Mouse (Mus musculus): ENCODE results near the gene Ephb3. TPM values are rescaled to one million over a fixed set of nuclear protein-coding genes. Genes with fewer than 3 reads are reported as not detected.

The Ephb3 gene
- polyA plus RNA-seq, 1 experiment from 2014 or later, result 10.6 TPM

GRCm38 (mm10) chr16:21238722-21239121 lies 34.2 kb downstream of the Ephb3 start:
- peak; percentile 82 for ATAC-seq
- H3K4me3 ChIP-seq (ENCODE audit: low read length), result no peak overlapping the region
- H3K27ac ChIP-seq (ENCODE audit: low read depth, low read length), result no peak overlapping the region; the same call in 1 of the 2 replicates

GRCm38 (mm10) chr16:21240547-21240946 lies 36.0 kb downstream of the Ephb3 start:
- no peak for ATAC-seq
- H3K9ac ChIP-seq (ENCODE audit: low read depth, low read length), result no peak overlapping the region
- no peaks in the 10 kb centered on the region for H3K9me3 ChIP-seq (ENCODE audit: control insufficient read depth, low read length)
- 68% methylated on average over 3 of the region's 3 CpGs for WGBS
- peaks cover 17% of the 10 kb centered on the region for H3K4me1 ChIP-seq (ENCODE audit: control insufficient read depth, insufficient read depth, low read depth, low read length)
- no peaks in the 10 kb centered on the region for H3K36me3 ChIP-seq (ENCODE audit: control insufficient read depth, insufficient read depth, low read length)
- no peaks in the 10 kb centered on the region for H3K27me3 ChIP-seq (replicated peaks; ENCODE audit: control insufficient read depth, insufficient read depth, low read length)
- no peak overlapping the region for H3K4me2 ChIP-seq (ENCODE audit: low read length)
- no peak overlapping the region for H3K27ac ChIP-seq (ENCODE audit: low read depth, low read length)
- H3K4me3 ChIP-seq (ENCODE audit: low read length), result no peak overlapping the region

More at GRCm38 (mm10) chr16:21238722-21239121, 34.2 kb downstream of the Ephb3 start:
- Histone ChIP-seq H3K9me3 (ENCODE audit: control insufficient read depth, low read length) (no peaks in the 10 kb centered on the region), H3K4me1 (ENCODE audit: control insufficient read depth, insufficient read depth, low read depth, low read length) (peaks cover 15% of the 10 kb centered on the region), H3K27me3 (replicated peaks; ENCODE audit: control insufficient read depth, insufficient read depth, low read length) (no peaks in the 10 kb centered on the region), H3K4me2 (ENCODE audit: low read length) (no peak overlapping the region), H3K9ac (ENCODE audit: low read depth, low read length) (no peak overlapping the region), H3K36me3 (ENCODE audit: control insufficient read depth, insufficient read depth, low read length) (no peaks in the 10 kb centered on the region)
- WGBS, result 11% methylated on average over 5 of the region's 5 CpGs

GRCm38 (mm10) chr16:21241030-21241429 lies 36.5 kb downstream of the Ephb3 start:
- no peaks in the 10 kb centered on the region for H3K36me3 ChIP-seq (ENCODE audit: control insufficient read depth, insufficient read depth, low read length)
- H3K4me3 ChIP-seq (ENCODE audit: low read length), result no peak overlapping the region
- no peak for ATAC-seq
- peaks cover 19% of the 10 kb centered on the region for H3K4me1 ChIP-seq (ENCODE audit: control insufficient read depth, insufficient read depth, low read depth, low read length)
- no peaks in the 10 kb centered on the region for H3K27me3 ChIP-seq (replicated peaks; ENCODE audit: control insufficient read depth, insufficient read depth, low read length)
- no peak overlapping the region for H3K9ac ChIP-seq (ENCODE audit: low read depth, low read length)
- no peak overlapping the region for H3K4me2 ChIP-seq (ENCODE audit: low read length)
- H3K9me3 ChIP-seq (ENCODE audit: control insufficient read depth, low read length), result no peaks in the 10 kb centered on the region
- H3K27ac ChIP-seq (ENCODE audit: low read depth, low read length), result no peak overlapping the region

- peaks cover 10% of the 10 kb centered on the region for H3K27me3 ChIP-seq (replicated peaks; ENCODE audit: control insufficient read depth, insufficient read depth, low read length)
- no peak overlapping the region for H3K9ac ChIP-seq (ENCODE audit: low read depth, low read length)
- no peaks in the 10 kb centered on the region for H3K9me3 ChIP-seq (ENCODE audit: control insufficient read depth, low read length)
- H3K4me2 ChIP-seq (ENCODE audit: low read length), result no peak overlapping the region
- ATAC-seq, result no peak
- WGBS, result 29% methylated on average over 8 of the region's 8 CpGs
- no peak overlapping the region for H3K4me3 ChIP-seq (ENCODE audit: low read length)
- H3K36me3 ChIP-seq (ENCODE audit: control insufficient read depth, insufficient read depth, low read length), result no peaks in the 10 kb centered on the region
- peaks cover 27% of the 10 kb centered on the region for H3K4me1 ChIP-seq (ENCODE audit: control insufficient read depth, insufficient read depth, low read depth, low read length)
- no peak overlapping the region for H3K27ac ChIP-seq (ENCODE audit: low read depth, low read length)
These were observed 38.4 kb downstream of the Ephb3 start for GRCm38 (mm10) chr16:21242946-21243345.

GRCm38 (mm10) chr16:21244803-21245202 lies 40.2 kb downstream of the Ephb3 start:
- Histone ChIP-seq H3K27ac (ENCODE audit: low read depth, low read length) (no peak overlapping the region), H3K36me3 (ENCODE audit: control insufficient read depth, insufficient read depth, low read length) (no peaks in the 10 kb centered on the region), H3K27me3 (replicated peaks; ENCODE audit: control insufficient read depth, insufficient read depth, low read length) (peaks cover 15% of the 10 kb centered on the region), H3K4me1 (ENCODE audit: control insufficient read depth, insufficient read depth, low read depth, low read length) (peaks cover 23% of the 10 kb centered on the region), H3K9me3 (ENCODE audit: control insufficient read depth, low read length) (no peaks in the 10 kb centered on the region), H3K4me2 (ENCODE audit: low read length) (no peak overlapping the region), H3K4me3 (ENCODE audit: low read length) (no peak overlapping the region), H3K9ac (ENCODE audit: low read depth, low read length) (no peak overlapping the region)
- no peak for ATAC-seq
- WGBS, result 61% methylated on average over 3 of the region's 3 CpGs

GRCm38 (mm10) chr16:21245387-21245786 lies 40.8 kb downstream of the Ephb3 start:
- WGBS, result 12% methylated on average over 7 of the region's 7 CpGs
- H3K4me2 ChIP-seq (ENCODE audit: low read length), result no peak overlapping the region
- no peak for ATAC-seq

GRCm38 (mm10) chr16:21245931-21246390 lies 41.4 kb downstream of the Ephb3 start:
- Histone ChIP-seq H3K4me2 (ENCODE audit: low read length) (peak overlapping the region; percentile 93), H3K4me3 (ENCODE audit: low read length) (peak overlapping the region; percentile 49), H3K27ac (ENCODE audit: low read depth, low read length) (peak overlapping the region; percentile 46), H3K27me3 (replicated peaks; ENCODE audit: control insufficient read depth, insufficient read depth, low read length) (peaks cover 15% of the 10 kb centered on the region), H3K9ac (ENCODE audit: low read depth, low read length) (peak overlapping the region; percentile 66), H3K4me1 (ENCODE audit: control insufficient read depth, insufficient read depth, low read depth, low read length) (peaks cover 23% of the 10 kb centered on the region), H3K9me3 (ENCODE audit: control insufficient read depth, low read length) (no peaks in the 10 kb centered on the region), H3K36me3 (ENCODE audit: control insufficient read depth, insufficient read depth, low read length) (no peaks in the 10 kb centered on the region)
- under 1% methylated on average over 29 of the region's 29 CpGs for WGBS
- peak; percentile 80 for ATAC-seq

More at GRCm38 (mm10) chr16:21245387-21245786, 40.8 kb downstream of the Ephb3 start:
- Histone ChIP-seq H3K9me3 (ENCODE audit: control insufficient read depth, low read length) (no peaks in the 10 kb centered on the region), H3K9ac (ENCODE audit: low read depth, low read length) (no peak overlapping the region), H3K27ac (ENCODE audit: low read depth, low read length) (no peak overlapping the region), H3K4me3 (ENCODE audit: low read length) (no peak overlapping the region), H3K4me1 (ENCODE audit: control insufficient read depth, insufficient read depth, low read depth, low read length) (peaks cover 23% of the 10 kb centered on the region), H3K36me3 (ENCODE audit: control insufficient read depth, insufficient read depth, low read length) (no peaks in the 10 kb centered on the region), H3K27me3 (replicated peaks; ENCODE audit: control insufficient read depth, insufficient read depth, low read length) (peaks cover 15% of the 10 kb centered on the region)

GRCm38 (mm10) chr16:21246391-21247036 lies 42.0 kb downstream of the Ephb3 start:
- no peaks in the 10 kb centered on the region for H3K9me3 ChIP-seq (ENCODE audit: control insufficient read depth, low read length)
- no peaks in the 10 kb centered on the region for H3K36me3 ChIP-seq (ENCODE audit: control insufficient read depth, insufficient read depth, low read length)
- 2% methylated on average over 29 of the region's 33 CpGs for WGBS
- H3K9ac ChIP-seq (ENCODE audit: low read depth, low read length), result peak overlapping the region; percentile 66
- H3K27ac ChIP-seq (ENCODE audit: low read depth, low read length), result peak overlapping the region; percentile 46
- H3K4me2 ChIP-seq (ENCODE audit: low read length), result peak overlapping the region; percentile 93
- peak; percentile 21; the same call in 1 of the 2 replicates for ATAC-seq
- H3K4me3 ChIP-seq (ENCODE audit: low read length), result peak overlapping the region; percentile 49
- H3K27me3 ChIP-seq (replicated peaks; ENCODE audit: control insufficient read depth, insufficient read depth, low read length), result peaks cover 15% of the 10 kb centered on the region
- H3K4me1 ChIP-seq (ENCODE audit: control insufficient read depth, insufficient read depth, low read depth, low read length), result peaks cover 23% of the 10 kb centered on the region

GRCm38 (mm10) chr16:21247037-21247432 lies 42.5 kb downstream of the Ephb3 start:
- WGBS, result 4% methylated on average over 4 of the region's 4 CpGs
- H3K4me3 ChIP-seq (ENCODE audit: low read length), result no peak overlapping the region
- H3K36me3 ChIP-seq (ENCODE audit: control insufficient read depth, insufficient read depth, low read length), result no peaks in the 10 kb centered on the region
- peak overlapping the region; percentile 46; the same call in 1 of the 2 replicates for H3K27ac ChIP-seq (ENCODE audit: low read depth, low read length)
- no peak overlapping the region; the same call in 1 of the 2 replicates for H3K9ac ChIP-seq (ENCODE audit: low read depth, low read length)
- H3K9me3 ChIP-seq (ENCODE audit: control insufficient read depth, low read length), result no peaks in the 10 kb centered on the region
- H3K4me1 ChIP-seq (ENCODE audit: control insufficient read depth, insufficient read depth, low read depth, low read length), result peaks cover 23% of the 10 kb centered on the region
- H3K4me2 ChIP-seq (ENCODE audit: low read length), result peak overlapping the region; percentile 93; the same call in 1 of the 2 replicates
- ATAC-seq, result no peak
- peaks cover 15% of the 10 kb centered on the region for H3K27me3 ChIP-seq (replicated peaks; ENCODE audit: control insufficient read depth, insufficient read depth, low read length)
